Mouse (Mus musculus) gastrocnemius, adult 2 months (tissue): Measurements from ENCODE around the gene Olfr1487. TPM values are rescaled to one million over a fixed set of nuclear protein-coding genes. Genes with fewer than 3 reads are reported as not detected.
"Not testable (repeated sequence)": the region's sequence is repeated elsewhere in the genome, so short reads cannot be mapped to it uniquely, and the experiment has no call there.

Experiments used
- DNase-seq: peaks from one replicate; pipeline ENCODE4 v3.0.0; 2022
- H3K27ac ChIP-seq: fragments of 200-600 bp; 2 replicates; pipeline ENCODE4 v1.8.1; 2022; ENCODE audit warnings: mild to moderate bottlenecking
- H3K4me3 ChIP-seq: fragments of 200-600 bp; 2 replicates; pipeline ENCODE4 v1.8.1; 2022; ENCODE audit warnings: mild to moderate bottlenecking, moderate library complexity
- CTCF ChIP-seq: fragments of 200-600 bp; IDR thresholded peaks from 2 replicates; pipeline ENCODE4 v1.8.1; 2022; ENCODE audit warnings: antibody characterized with exemption, mild to moderate bottlenecking, moderate library complexity
- intact Hi-C: fragments of 180-260 bp; cut with DNase I; formaldehyde crosslinking; loops from one replicate; pipeline ENCODE4 v1.15.1; 2025
- long read RNA-seq, 2 experiments: library from polyadenylated mRNA; stranded (forward); transcript quantifications; one replicate each; pipeline ENCODE4 v2.0.0; 2021
- microRNA-seq: library from miRNA; unstranded; fragments of <30 nt; microRNA quantifications from one replicate; pipeline ENCODE4 v1.2.0, GENCODE M21; 2021
- total RNA-seq, 2 experiments: library from RNA; stranded (reverse); gene quantifications; 2 replicates each; pipeline ENCODE4 v1.2.3; 2021

Gene Olfr1487
- total RNA-seq, result not detected
- long read RNA-seq, experiment 1, result 0 reads
- long read RNA-seq, experiment 2, result 0 reads

- H3K27ac ChIP-seq, DNase-seq, intact Hi-C loops: not testable (repeated sequence)
These were observed at the start of gene Olfr1487 for GRCm38 (mm10) chr19:13617075-13617474. Olfr1487 (plus strand) TSS chr19:13617375.

GRCm38 (mm10) chr19:13583211-13583610, 34.0 kb upstream of the Olfr1487 start, which contains the start of gene Olfr1484:
Olfr1484 (plus strand) TSS chr19:13583511.
- Histone ChIP-seq H3K4me3 (no peak within 1 kb of the TSS), H3K27ac (no peak within 1 kb of the TSS)
- intact Hi-C loops, result no loop called here
- TF ChIP-seq CTCF, result no peak
- no peak for DNase-seq

More at GRCm38 (mm10) chr19:13617075-13617474, at the start of gene Olfr1487:
- H3K4me3 ChIP-seq, result not testable (repeated sequence)

GRCm38 (mm10) chr19:13631321-13631720, 14.1 kb downstream of the Olfr1487 start, which contains the start of gene Olfr1489:
Olfr1489 (plus strand) TSS chr19:13631621.
- H3K4me3 ChIP-seq, result no peak within 1 kb of the TSS
- no peak for TF ChIP-seq CTCF
- intact Hi-C loops, result no loop called here
- H3K27ac ChIP-seq, result no peak within 1 kb of the TSS
- DNase-seq, result no peak

GRCm38 (mm10) chr19:13650791-13651190, 33.6 kb downstream of the Olfr1487 start, which contains the start of gene Olfr1490:
Olfr1490 (plus strand) TSS chr19:13651091.
- Histone ChIP-seq H3K4me3 (no peak within 1 kb of the TSS), H3K27ac (no peak within 1 kb of the TSS)
- intact Hi-C loops, result no loop called here
- TF ChIP-seq CTCF, result no peak
- no peak for DNase-seq

Small RNA genes within 50 kb of the gene (microRNA-seq; reads per million reads assigned to microRNA genes)
- gene Gm22323, result not detected
- not detected for gene Gm23931

Other genes starting within 250 kb of the Olfr1487 start
- not detected for gene Olfr1469, start 209.5 kb upstream of the Olfr1487 start, total RNA-seq
- not detected for gene Olfr1471, start 174.0 kb upstream of the Olfr1487 start, total RNA-seq
- not detected for gene Olfr1472, start 161.3 kb upstream of the Olfr1487 start, total RNA-seq
- not detected for gene Olfr1474, start 147.8 kb upstream of the Olfr1487 start, total RNA-seq
- not detected for gene Olfr1475, start 137.2 kb upstream of the Olfr1487 start, total RNA-seq
- gene Olfr1477, start 116.8 kb upstream of the Olfr1487 start, total RNA-seq, result not detected
- not detected for gene Olfr1480, start 89.5 kb upstream of the Olfr1487 start, total RNA-seq
- gene Olfr1484, start 33.9 kb upstream of the Olfr1487 start, total RNA-seq, result not detected
- gene Olfr1489, start 14.2 kb downstream of the Olfr1487 start, total RNA-seq, result not detected
- gene Olfr1490, start 33.7 kb downstream of the Olfr1487 start, total RNA-seq, result not detected
- not detected for gene Olfr1491, start 79.9 kb downstream of the Olfr1487 start, total RNA-seq
- not detected for gene Olfr1493-ps1, start 105.9 kb downstream of the Olfr1487 start, total RNA-seq
- not detected for gene Olfr1494, start 122.4 kb downstream of the Olfr1487 start, total RNA-seq
- gene Olfr1495, start 147.2 kb downstream of the Olfr1487 start, total RNA-seq, result not detected
- gene Olfr1496, start 160.5 kb downstream of the Olfr1487 start, total RNA-seq, result not detected
- gene Olfr1497, start 180.8 kb downstream of the Olfr1487 start, total RNA-seq, result not detected
- not detected for gene Olfr1499, start 202.1 kb downstream of the Olfr1487 start, total RNA-seq
- gene Olfr1500, start 213.1 kb downstream of the Olfr1487 start, total RNA-seq, result not detected
- not detected for gene Olfr1501, start 233.3 kb downstream of the Olfr1487 start, total RNA-seq
- gene Olfr1502, start 244.4 kb downstream of the Olfr1487 start, total RNA-seq, result not detected